8 mouse cellular contexts compared by ENCODE assay signal in genomic region chr17:83545756-83546742, GRCm38 (mm10). TPM values are rescaled to one million over a fixed set of nuclear protein-coding genes. Genes with fewer than 3 reads are reported as not detected.
DNase-seq lines count a peak whose midpoint lies in the region; ATAC-seq lines count a peak whose summit lies in the region.

No protein-coding gene starts in this region.

- 5% methylated on average over 35 of the region's 35 CpGs for WGBS in forebrain, embryonic 13.5 days
- WGBS in limb, embryonic 12.5 days: 5% methylated on average over 35 of the region's 35 CpGs

- no peaks in the 10 kb centered on the region for H3K9me3 ChIP-seq in forebrain, embryonic 13.5 days (replicated peaks)
- H3K9me3 ChIP-seq in limb, embryonic 12.5 days: no peaks in the 10 kb centered on the region

- H3K4me1 ChIP-seq in forebrain, embryonic 13.5 days: peaks cover 30% of the 10 kb centered on the region
- H3K4me1 ChIP-seq in limb, embryonic 12.5 days (replicated peaks): peaks cover 8% of the 10 kb centered on the region

- peak overlapping the region; percentile 53 for H3K9ac ChIP-seq in forebrain, embryonic 13.5 days
- H3K9ac ChIP-seq in limb, embryonic 12.5 days (replicated peaks): 0 out of 2 replicates have a peak overlapping the region, but pooled peaks have one; percentile 0

- H3K27ac ChIP-seq in forebrain, embryonic 13.5 days: no peak overlapping the region
- no peak overlapping the region for H3K27ac ChIP-seq in limb, embryonic 12.5 days

- ATAC-seq in forebrain, embryonic 13.5 days: peak; percentile 75
- ATAC-seq in limb, embryonic 12.5 days (ENCODE audit: insufficient number of reproducible peaks, insufficient read depth, low FRiP score, low TSS enrichment, low read depth): no peak
- ATAC-seq in neutrophil, adult 5-6 weeks (ENCODE audit: extremely low read depth, insufficient number of reproducible peaks, low FRiP score, poor library complexity, severe bottlenecking): peak; percentile 30; the same call in 1 of the 2 replicates

- no peaks in the 10 kb centered on the region for H3K36me3 ChIP-seq in forebrain, embryonic 13.5 days (ENCODE audit: poor library complexity, severe bottlenecking)
- no peaks in the 10 kb centered on the region for H3K36me3 ChIP-seq in limb, embryonic 12.5 days

- peak overlapping the region; percentile 31 for H3K4me3 ChIP-seq in forebrain, embryonic 13.5 days
- peak overlapping the region; percentile 28 for H3K4me3 ChIP-seq in limb, embryonic 12.5 days (replicated peaks)

- H3K27me3 ChIP-seq in forebrain, embryonic 13.5 days: peaks cover 40% of the 10 kb centered on the region
- H3K27me3 ChIP-seq in limb, embryonic 12.5 days: peaks cover 62% of the 10 kb centered on the region

- peak; percentile 32 to 42 for DNase-seq in kidney, postnatal 4 days
- no peak for DNase-seq in kidney, postnatal 36 days
- DNase-seq in adrenal gland, adult 8-10 months: peak; percentile 40
- no peak for DNase-seq in ovary, postnatal 10 days (ENCODE audit: low spot score)
- DNase-seq in layer of hippocampus, postnatal 25 days (ENCODE audit: extremely low spot score in 1 of 2, low spot score in 1 of 2): no peak

- H3K4me2 ChIP-seq in forebrain, embryonic 13.5 days: peak overlapping the region; percentile 53
- peak overlapping the region; percentile 54 for H3K4me2 ChIP-seq in limb, embryonic 12.5 days

RNA-seq across cellular contexts. Expression of gene Cox7a2l, which starts 28.9 kb away (rescaled TPM):
- 100 to 1,000 TPM; 167 to 202 (median 190) TPM for total RNA-seq in adrenal gland, adult 8-10 months (2022)
- 180 and 182 TPM in 2 replicates for polyA plus RNA-seq in forebrain, embryonic 13.5 days (2015; fragmentation: Nextera tagmentation; extraction: Ambion mirVana)
- polyA plus RNA-seq in limb, embryonic 12.5 days (2016; fragmentation: Nextera tagmentation; extraction: Ambion mirVana): 123 and 127 TPM in 2 replicates
- 271 and 291 TPM in 2 replicates for total RNA-seq in neutrophil, adult 5-6 weeks (2017)
- total RNA-seq in layer of hippocampus, postnatal 25 days (2021): 100 to 1,000 TPM; 178 to 199 TPM

Comparison
In these comparisons a context has a peak if more than half of its experiments do, and no peak if none do; other contexts are left out.
1. DNase-seq: peak in kidney, postnatal 4 days (2 of 2) and adrenal gland, adult 8-10 months (single experiment); none in kidney, postnatal 36 days (0 of 2), ovary, postnatal 10 days (single experiment) and layer of hippocampus, postnatal 25 days (0 of 2).